In genomic region chr6:78425497-78425896, GRCm38 (mm10) we compare ENCODE assay signal across 33 mouse cellular contexts. TPM values are rescaled to one million over a fixed set of nuclear protein-coding genes. Genes with fewer than 3 reads are reported as not detected.
DNase-seq lines count a peak whose midpoint lies in the region; ATAC-seq and TF ChIP-seq lines count a peak whose summit lies in the region.
"Had no signal": no experiment of that assay in that cellular context is flagged by ENCODE, and none has a peak within 500 bp of the region (broad histone marks: within the 10 kb centered on the region; RNA-seq: fewer than 3 reads in every experiment).

No protein-coding gene starts in this region.

- 70% methylated on average over 3 of the region's 3 CpGs for WGBS in heart, embryonic 12.5 days
- WGBS in liver, adult 2 months: 75% methylated on average over 3 of the region's 3 CpGs
- 72% methylated on average over 3 of the region's 3 CpGs for WGBS in liver, embryonic 12.5 days (ENCODE audit: insufficient replicate concordance)
- 56% methylated on average over 3 of the region's 3 CpGs for WGBS in stomach, embryonic 16.5 days

- H3K27me3 ChIP-seq in heart, embryonic 12.5 days (replicated peaks): no peaks in the 10 kb centered on the region
- H3K27me3 ChIP-seq in liver, adult 2 months (ENCODE audit: control insufficient read depth, insufficient read depth, low read length): no peaks in the 10 kb centered on the region
- no peaks in the 10 kb centered on the region for H3K27me3 ChIP-seq in liver, embryonic 12.5 days (replicated peaks)
- no peaks in the 10 kb centered on the region for H3K27me3 ChIP-seq in stomach, embryonic 16.5 days (ENCODE audit: control insufficient read depth, insufficient read depth, low read length)
- H3K27me3 ChIP-seq: CH12.LX; embryonic facial prominence, embryonic 13.5 days; embryonic facial prominence, embryonic 15.5 days; forebrain, embryonic 13.5 days; forebrain, embryonic 15.5 days; Patski had no signal

- H3K9me3 ChIP-seq in heart, embryonic 12.5 days (replicated peaks): 0 out of 2 replicates have a peak, but pooled peaks cover 2% of the 10 kb centered on the region
- H3K9me3 ChIP-seq in liver, embryonic 12.5 days (replicated peaks): no peaks in the 10 kb centered on the region
- H3K9me3 ChIP-seq in stomach, embryonic 16.5 days (replicated peaks; ENCODE audit: control insufficient read depth, low read length): no peaks in the 10 kb centered on the region
- H3K9me3 ChIP-seq: embryonic facial prominence, embryonic 13.5 days; embryonic facial prominence, embryonic 15.5 days; forebrain, embryonic 10.5 days; forebrain, embryonic 13.5 days; forebrain, embryonic 15.5 days; G1E had no signal

- no peak overlapping the region for H3K9ac ChIP-seq in heart, embryonic 12.5 days
- no peak overlapping the region for H3K9ac ChIP-seq in liver, adult 2 months (ENCODE audit: low read depth, low read length)
- no peak overlapping the region for H3K9ac ChIP-seq in liver, embryonic 12.5 days
- H3K9ac ChIP-seq in stomach, embryonic 16.5 days (ENCODE audit: low read length): no peak overlapping the region
- H3K9ac ChIP-seq: embryonic facial prominence, embryonic 13.5 days; embryonic facial prominence, embryonic 15.5 days; forebrain, embryonic 13.5 days; forebrain, embryonic 15.5 days had no signal

- H3K79me2 ChIP-seq in liver, adult 2 months (ENCODE audit: control insufficient read depth, insufficient read depth, low read length): no peaks in the 10 kb centered on the region

- no peaks in the 10 kb centered on the region for H3K36me3 ChIP-seq in heart, embryonic 12.5 days
- H3K36me3 ChIP-seq in liver, adult 2 months (ENCODE audit: control insufficient read depth, insufficient read depth, low read length): no peaks in the 10 kb centered on the region
- no peaks in the 10 kb centered on the region for H3K36me3 ChIP-seq in liver, embryonic 12.5 days
- no peaks in the 10 kb centered on the region for H3K36me3 ChIP-seq in stomach, embryonic 16.5 days (ENCODE audit: control insufficient read depth, insufficient read depth, low read length)
- H3K36me3 ChIP-seq: embryonic facial prominence, embryonic 13.5 days; embryonic facial prominence, embryonic 15.5 days; forebrain, embryonic 10.5 days; forebrain, embryonic 15.5 days; G1E had no signal

- TF ChIP-seq CTCF in liver, adult 2 months (IDR thresholded peaks at IDR 0.05; ENCODE audit: low read depth, low read length): no peak
- no peak for TF ChIP-seq CTCF in layer of hippocampus, adult 2 months (conservative IDR thresholded peaks at IDR 0.05)

- TF ChIP-seq POLR2A in liver, adult 2 months (IDR thresholded peaks at IDR 0.05; ENCODE audit: extremely low read depth, insufficient read depth, low read length): no peak

- H3K4me1 ChIP-seq in heart, embryonic 12.5 days (replicated peaks): no peaks in the 10 kb centered on the region
- H3K4me1 ChIP-seq in liver, adult 2 months (ENCODE audit: control insufficient read depth, insufficient read depth, low read length): no peaks in the 10 kb centered on the region
- H3K4me1 ChIP-seq in liver, embryonic 12.5 days: no peaks in the 10 kb centered on the region
- H3K4me1 ChIP-seq in stomach, embryonic 16.5 days (ENCODE audit: control insufficient read depth, insufficient read depth, low read length): no peaks in the 10 kb centered on the region
- H3K4me1 ChIP-seq: embryonic facial prominence, embryonic 13.5 days; embryonic facial prominence, embryonic 15.5 days; forebrain, embryonic 10.5 days; forebrain, embryonic 13.5 days; forebrain, embryonic 15.5 days had no signal

- no peak overlapping the region for H3K4me2 ChIP-seq in heart, embryonic 12.5 days
- H3K4me2 ChIP-seq in liver, embryonic 12.5 days: no peak overlapping the region
- no peak overlapping the region for H3K4me2 ChIP-seq in stomach, embryonic 16.5 days (ENCODE audit: low read depth, low read length)
- H3K4me2 ChIP-seq: embryonic facial prominence, embryonic 13.5 days; embryonic facial prominence, embryonic 15.5 days; forebrain, embryonic 13.5 days; forebrain, embryonic 15.5 days had no signal

- no peak overlapping the region for H3K27ac ChIP-seq in heart, embryonic 12.5 days (ENCODE audit: poor library complexity, severe bottlenecking)
- no peak overlapping the region for H3K27ac ChIP-seq in liver, adult 2 months (replicated peaks; ENCODE audit: insufficient read depth, low read depth, low read length)
- H3K27ac ChIP-seq in liver, embryonic 12.5 days: no peak overlapping the region
- no peak overlapping the region for H3K27ac ChIP-seq in stomach, embryonic 16.5 days (ENCODE audit: low read length)
- H3K27ac ChIP-seq in layer of hippocampus, adult 2 months: no peak overlapping the region
- H3K27ac ChIP-seq: embryonic facial prominence, embryonic 13.5 days; embryonic facial prominence, embryonic 15.5 days; forebrain, embryonic 10.5 days; forebrain, embryonic 13.5 days; forebrain, embryonic 15.5 days had no signal

- 0 out of 2 replicates have a peak, but pooled peaks have one; percentile 15 for ATAC-seq in heart, embryonic 12.5 days (ENCODE audit: insufficient number of reproducible peaks, low FRiP score)
- no peak for ATAC-seq in liver, embryonic 12.5 days
- peak; percentile 50; the same call in 1 of the 2 replicates for ATAC-seq in stomach, embryonic 16.5 days (ENCODE audit: insufficient read depth, low FRiP score)
- ATAC-seq: activated CD4-positive, CD25-positive, alpha-beta regulatory T cell, adult 4 months; CD4-positive, CD25-positive, alpha-beta regulatory T cell, adult 4 months; forebrain, embryonic 13.5 days; forebrain, embryonic 15.5 days; Patski had no signal

- H3K4me3 ChIP-seq in heart, embryonic 12.5 days: no peak overlapping the region
- H3K4me3 ChIP-seq in liver, adult 2 months (ENCODE audit: insufficient read depth, low read depth, low read length): no peak overlapping the region
- H3K4me3 ChIP-seq in liver, embryonic 12.5 days: no peak overlapping the region
- H3K4me3 ChIP-seq in stomach, embryonic 16.5 days (replicated peaks; ENCODE audit: low read length): no peak overlapping the region
- no peak overlapping the region for H3K4me3 ChIP-seq in layer of hippocampus, adult 2 months
- H3K4me3 ChIP-seq: embryonic facial prominence, embryonic 13.5 days; embryonic facial prominence, embryonic 15.5 days; erythroblast, embryonic 14.5 days; forebrain, embryonic 10.5 days; forebrain, embryonic 13.5 days; forebrain, embryonic 15.5 days had no signal

- no peak for DNase-seq in heart, adult 9 months (ENCODE audit: low spot score in 2 of 2)
- DNase-seq in liver, adult 2 months (ENCODE audit: extremely low read depth, low read depth, low spot score): peak; percentile 0
- DNase-seq in kidney, postnatal 36 days: no peak
- DNase-seq in layer of hippocampus, adult 2 months (ENCODE audit: low spot score in 2 of 2): no peak
- DNase-seq: adrenal gland, postnatal 10 days; adrenal gland, postnatal 25 days; B cell, adult 2 months; cerebellum, adult 11 months; cerebellum, adult 18-20 months; cerebellum, adult 8-10 months; cerebellum, adult 9-11 months; cerebellum, postnatal 14 days; cerebellum, postnatal 36 days; embryo, embryonic 11 days had no signal

RNA-seq across cellular contexts. Expression of gene Reg1, which starts 3.0 kb away (rescaled TPM):
- polyA plus RNA-seq in heart, embryonic 12.5 days (2016; fragmentation: Nextera tagmentation; extraction: Ambion mirVana): not detected in 2 replicates
- 3.0 and 40.1 TPM in 2 replicates for total RNA-seq in liver, adult 2 months (2014; rRNA removed)
- polyA plus RNA-seq in liver, adult 2 months (2012; rRNA removed): 0.12 TPM in 2 replicates
- polyA plus RNA-seq in liver, embryonic 12.5 days (2016; fragmentation: Nextera tagmentation; extraction: Ambion mirVana): not detected in 2 replicates
- 91.9 and 102 TPM in 2 replicates for polyA plus RNA-seq in stomach, embryonic 16.5 days (2015; fragmentation: Nextera tagmentation; extraction: Ambion mirVana)
- total RNA-seq in layer of hippocampus, adult 2 months (2021): not detected
- total RNA-seq: adrenal gland, adult 18-20 months; adrenal gland, postnatal 10 days; adrenal gland, postnatal 25 days; CH12.LX; common myeloid progenitor, adult 5-6 weeks; G1E had no signal
- polyA plus RNA-seq: brain, embryonic 14.5 days; CD4-positive, CD25-positive, alpha-beta regulatory T cell, adult 4 months; embryonic facial prominence, embryonic 11.5 days; embryonic facial prominence, embryonic 13.5 days; erythroblast, embryonic 14.5 days; forebrain, embryonic 10.5 days; forebrain, embryonic 13.5 days; forebrain, embryonic 15.5 days; G1E; Patski had no signal

RNA-seq across cellular contexts. Expression of gene Reg2, which starts 30.1 kb away (rescaled TPM):
- polyA plus RNA-seq in heart, embryonic 12.5 days (2016; fragmentation: Nextera tagmentation; extraction: Ambion mirVana): not detected in 2 replicates
- total RNA-seq in liver, adult 2 months (2014; rRNA removed): not detected in 2 replicates
- polyA plus RNA-seq in liver, adult 2 months (2012; rRNA removed): not detected in 2 replicates
- not detected in 2 replicates for polyA plus RNA-seq in liver, embryonic 12.5 days (2016; fragmentation: Nextera tagmentation; extraction: Ambion mirVana)
- polyA plus RNA-seq in stomach, embryonic 16.5 days (2015; fragmentation: Nextera tagmentation; extraction: Ambion mirVana): not detected in 2 replicates
- total RNA-seq in layer of hippocampus, adult 2 months (2021): not detected
- total RNA-seq: adrenal gland, adult 18-20 months; adrenal gland, postnatal 10 days; adrenal gland, postnatal 25 days; CH12.LX; common myeloid progenitor, adult 5-6 weeks; G1E had no signal
- polyA plus RNA-seq: activated CD4-positive, CD25-positive, alpha-beta regulatory T cell, adult 4 months; brain, embryonic 14.5 days; CD4-positive, CD25-positive, alpha-beta regulatory T cell, adult 4 months; embryonic facial prominence, embryonic 11.5 days; embryonic facial prominence, embryonic 13.5 days; embryonic facial prominence, embryonic 15.5 days; erythroblast, embryonic 14.5 days; forebrain, embryonic 10.5 days; forebrain, embryonic 13.5 days; forebrain, embryonic 15.5 days; G1E; Patski had no signal

RNA-seq across cellular contexts. Expression of gene Reg3g, which starts 43.2 kb away (rescaled TPM):
- not detected in 2 replicates for polyA plus RNA-seq in heart, embryonic 12.5 days (2016; fragmentation: Nextera tagmentation; extraction: Ambion mirVana)
- total RNA-seq in liver, adult 2 months (2014; rRNA removed): not detected in 2 replicates
- not detected in 2 replicates for polyA plus RNA-seq in liver, adult 2 months (2012; rRNA removed)
- not detected in 2 replicates for polyA plus RNA-seq in liver, embryonic 12.5 days (2016; fragmentation: Nextera tagmentation; extraction: Ambion mirVana)
- polyA plus RNA-seq in stomach, embryonic 16.5 days (2015; fragmentation: Nextera tagmentation; extraction: Ambion mirVana): 0.66 and 0.82 TPM in 2 replicates
- not detected for total RNA-seq in layer of hippocampus, adult 2 months (2021)
- total RNA-seq: adrenal gland, adult 18-20 months; adrenal gland, postnatal 10 days; adrenal gland, postnatal 25 days; adrenal gland, postnatal 4 days; CH12.LX; common myeloid progenitor, adult 5-6 weeks; G1E had no signal
- polyA plus RNA-seq: activated CD4-positive, CD25-positive, alpha-beta regulatory T cell, adult 4 months; brain, embryonic 14.5 days; CD4-positive, CD25-positive, alpha-beta regulatory T cell, adult 4 months; embryonic facial prominence, embryonic 11.5 days; erythroblast, embryonic 14.5 days; forebrain, embryonic 10.5 days; forebrain, embryonic 13.5 days; forebrain, embryonic 15.5 days; G1E; Patski had no signal

RNA-seq across cellular contexts. Expression of gene Reg3a, which starts 45.0 kb away (rescaled TPM):
- polyA plus RNA-seq in heart, embryonic 12.5 days (2016; fragmentation: Nextera tagmentation; extraction: Ambion mirVana): not detected in 2 replicates
- not detected in 2 replicates for total RNA-seq in liver, adult 2 months (2014; rRNA removed)
- not detected in 2 replicates for polyA plus RNA-seq in liver, adult 2 months (2012; rRNA removed)
- not detected in 2 replicates for polyA plus RNA-seq in liver, embryonic 12.5 days (2016; fragmentation: Nextera tagmentation; extraction: Ambion mirVana)
- polyA plus RNA-seq in stomach, embryonic 16.5 days (2015; fragmentation: Nextera tagmentation; extraction: Ambion mirVana): not detected in 2 replicates
- total RNA-seq in layer of hippocampus, adult 2 months (2021): not detected
- total RNA-seq: adrenal gland, adult 18-20 months; adrenal gland, postnatal 10 days; adrenal gland, postnatal 25 days; adrenal gland, postnatal 4 days; CH12.LX; common myeloid progenitor, adult 5-6 weeks; G1E had no signal
- polyA plus RNA-seq: activated CD4-positive, CD25-positive, alpha-beta regulatory T cell, adult 4 months; brain, embryonic 14.5 days; CD4-positive, CD25-positive, alpha-beta regulatory T cell, adult 4 months; embryonic facial prominence, embryonic 11.5 days; embryonic facial prominence, embryonic 13.5 days; embryonic facial prominence, embryonic 15.5 days; erythroblast, embryonic 14.5 days; forebrain, embryonic 10.5 days; forebrain, embryonic 13.5 days; forebrain, embryonic 15.5 days; G1E; Patski had no signal

RNA-seq across cellular contexts. Expression of gene Reg3d, which starts 46.8 kb away (rescaled TPM):
- not detected in 2 replicates for polyA plus RNA-seq in heart, embryonic 12.5 days (2016; fragmentation: Nextera tagmentation; extraction: Ambion mirVana)
- 0.65 TPM in 1 of 2 replicates, not detected in the other for total RNA-seq in liver, adult 2 months (2014; rRNA removed)
- polyA plus RNA-seq in liver, adult 2 months (2012; rRNA removed): not detected in 2 replicates
- polyA plus RNA-seq in liver, embryonic 12.5 days (2016; fragmentation: Nextera tagmentation; extraction: Ambion mirVana): not detected in 2 replicates
- polyA plus RNA-seq in stomach, embryonic 16.5 days (2015; fragmentation: Nextera tagmentation; extraction: Ambion mirVana): 2.1 and 3.1 TPM in 2 replicates
- total RNA-seq in layer of hippocampus, adult 2 months (2021): not detected
- total RNA-seq: adrenal gland, adult 18-20 months; adrenal gland, postnatal 10 days; adrenal gland, postnatal 25 days; CH12.LX; common myeloid progenitor, adult 5-6 weeks; G1E had no signal
- polyA plus RNA-seq: activated CD4-positive, CD25-positive, alpha-beta regulatory T cell, adult 4 months; brain, embryonic 14.5 days; CD4-positive, CD25-positive, alpha-beta regulatory T cell, adult 4 months; embryonic facial prominence, embryonic 11.5 days; embryonic facial prominence, embryonic 13.5 days; embryonic facial prominence, embryonic 15.5 days; erythroblast, embryonic 14.5 days; forebrain, embryonic 10.5 days; forebrain, embryonic 13.5 days; forebrain, embryonic 15.5 days; G1E; Patski had no signal

Comparison
In these comparisons a context has a peak if more than half of its experiments do, and no peak if none do; other contexts are left out.
1. RNA of gene Reg1, which starts 3.0 kb away (polyA plus RNA-seq): 91.9 to 102 TPM in stomach, embryonic 16.5 days; 0.12 TPM in liver, adult 2 months, not detected in heart, embryonic 12.5 days and not detected in liver, embryonic 12.5 days; every median in the first group is over 10 times any median in the second.